Mouse (Mus musculus) forebrain, embryonic 11.5 days (tissue): ENCODE results near the gene Ppif. TPM values are rescaled to one million over a fixed set of nuclear protein-coding genes. Genes with fewer than 3 reads are reported as not detected.
A peak's percentile ranks its signal among the peaks of the same experiment; 100 is the strongest.

Source experiments
- ATAC-seq: fragments of 200-750 bp; cut with Nextera tagmentation; replicated peaks from 2 replicates; pipeline ENCODE4 v1.8.0; 2017; ENCODE audit warnings: moderate TSS enrichment; ENCODE audit not compliant: low FRiP score
- DNase-seq: peaks from one replicate; pipeline ENCODE4 v3.0.0-alpha.2; 2017; ENCODE audit warnings: low spot score
- H3K27ac ChIP-seq: fragments of 300-500 bp; sonication (generic); 2 replicates; pipeline ENCODE4 v1.5.1; 2014; ENCODE audit warnings: low read depth, low read length
- H3K27me3 ChIP-seq: fragments of 300-500 bp; sonication (generic); 2 replicates; pipeline ENCODE4 v1.6.1; 2014; ENCODE audit warnings: mild to moderate bottlenecking, low read length, mixed read lengths; ENCODE audit not compliant: control insufficient read depth, insufficient read depth
- H3K36me3 ChIP-seq: fragments of 300-500 bp; sonication (generic); 2 replicates; pipeline ENCODE4 v1.6.1; 2014; ENCODE audit warnings: mild to moderate bottlenecking, low read length, moderate library complexity, mixed read lengths; ENCODE audit not compliant: control insufficient read depth, insufficient read depth
- H3K4me1 ChIP-seq: fragments of 300-500 bp; sonication (generic); replicated peaks from 2 replicates; pipeline ENCODE4 v1.6.1; 2014; ENCODE audit warnings: low read length, mixed read lengths; ENCODE audit not compliant: control insufficient read depth, insufficient read depth
- H3K4me2 ChIP-seq: fragments of 300-500 bp; sonication (generic); 2 replicates; pipeline ENCODE4 v1.6.1; 2014; ENCODE audit warnings: low read depth, mild to moderate bottlenecking, low read length, moderate library complexity, mixed read lengths; ENCODE audit not compliant: severe bottlenecking
- H3K4me3 ChIP-seq: fragments of 300-500 bp; sonication (generic); 2 replicates; pipeline ENCODE4 v1.5.1; 2014; ENCODE audit warnings: low read depth, low read length
- H3K9ac ChIP-seq: fragments of 300-500 bp; sonication (generic); 2 replicates; pipeline ENCODE4 v1.6.1; 2014; ENCODE audit warnings: low read length
- H3K9me3 ChIP-seq: fragments of 300-500 bp; sonication (generic); 2 replicates; pipeline ENCODE4 v1.6.1; 2016; ENCODE audit warnings: low read length, mixed read lengths; ENCODE audit not compliant: control insufficient read depth
- WGBS: fragments of 180-500 bp; shearing (Covaris S2); extraction: QIAGEN DNeasy Blood & Tissue Kit; methylation state at CpG from one replicate; pipeline ENCODE4 v1.1.7; 2014; 5-methylcytosine and 5-hydroxymethylcytosine counted together
- polyA plus RNA-seq: library from polyadenylated mRNA; unstranded; fragments of >200 nt; fragmentation: Nextera tagmentation; extraction: Ambion mirVana; gene quantifications from 2 replicates; pipeline ENCODE4 v1.2.1, GENCODE M21; 2014

Ppif gene
- polyA plus RNA-seq, 1 experiment from 2014 or later, result 34.8 TPM

GRCm38 (mm10) chr14:25708917-25709316 is 15.0 kb downstream of the Ppif start:
- 90% methylated on average over 2 of the region's 2 CpGs for WGBS
- no peak overlapping the region for H3K4me3 ChIP-seq
- ATAC-seq (no peak), DNase-seq (no peak)
- no peak overlapping the region for H3K9ac ChIP-seq
- H3K27me3 ChIP-seq, result no peaks in the 10 kb centered on the region
- no peaks in the 10 kb centered on the region for H3K9me3 ChIP-seq
- no peak overlapping the region for H3K4me2 ChIP-seq
- no peaks in the 10 kb centered on the region for H3K36me3 ChIP-seq
- H3K27ac ChIP-seq, result no peak overlapping the region
- 0 out of 2 replicates have a peak, but pooled peaks cover 2% of the 10 kb centered on the region for H3K4me1 ChIP-seq

DNA sequence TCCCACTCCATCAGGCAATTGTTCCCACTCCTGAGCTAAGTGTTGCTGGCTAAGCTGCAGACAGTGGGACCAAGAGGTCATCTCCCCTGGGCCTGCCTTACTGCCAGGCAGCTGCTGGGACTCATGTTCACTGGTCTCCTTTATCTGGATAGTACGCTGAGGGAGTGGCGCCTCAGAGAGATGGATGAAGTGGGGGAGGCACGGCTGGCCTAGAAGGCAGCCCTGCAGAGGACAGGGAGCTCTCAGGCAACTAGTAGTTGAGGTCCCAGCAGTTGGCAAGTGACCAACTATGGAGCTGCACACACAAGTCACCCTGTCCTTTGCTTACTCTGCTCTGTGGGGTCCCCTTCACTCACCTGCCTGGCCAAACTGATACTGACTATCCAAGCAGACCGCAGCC is 16.1 kb downstream of the Ppif start:
- no peak for DNase-seq
- 0 out of 2 replicates have a peak, but pooled peaks cover 2% of the 10 kb centered on the region for H3K4me1 ChIP-seq

GRCm38 (mm10) chr14:25710681-25711080 is 16.7 kb downstream of the Ppif start:
- no peak overlapping the region for H3K4me2 ChIP-seq
- DNase-seq (no peak), ATAC-seq (no peak)
- no peak overlapping the region for H3K27ac ChIP-seq
- no peak overlapping the region for H3K9ac ChIP-seq
- 0 out of 2 replicates have a peak, but pooled peaks cover 2% of the 10 kb centered on the region for H3K4me1 ChIP-seq
- H3K4me3 ChIP-seq, result no peak overlapping the region
- 88% methylated on average over 4 of the region's 4 CpGs for WGBS
- no peaks in the 10 kb centered on the region for H3K36me3 ChIP-seq
- no peaks in the 10 kb centered on the region for H3K9me3 ChIP-seq
- no peaks in the 10 kb centered on the region for H3K27me3 ChIP-seq

More for the DNA sequence above, 16.1 kb downstream of the Ppif start:
- H3K27ac ChIP-seq, result no peak overlapping the region
- no peak overlapping the region for H3K4me2 ChIP-seq
- 84% methylated on average over 4 of the region's 4 CpGs for WGBS
- H3K4me3 ChIP-seq, result no peak overlapping the region
- no peak overlapping the region for H3K9ac ChIP-seq
- no peaks in the 10 kb centered on the region for H3K9me3 ChIP-seq
- H3K27me3 ChIP-seq, result no peaks in the 10 kb centered on the region
- ATAC-seq, result no peak
- no peaks in the 10 kb centered on the region for H3K36me3 ChIP-seq

- WGBS, result 72% methylated on average over 7 of the region's 7 CpGs
Measured at GRCm38 (mm10) chr14:25711177-25711576, 17.2 kb downstream of the Ppif start.

GRCm38 (mm10) chr14:25711602-25712001 is 17.6 kb downstream of the Ppif start:
- Histone ChIP-seq H3K4me2 (no peak overlapping the region), H3K9ac (no peak overlapping the region), H3K36me3 (no peaks in the 10 kb centered on the region), H3K4me1 (0 out of 2 replicates have a peak, but pooled peaks cover 2% of the 10 kb centered on the region), H3K9me3 (no peaks in the 10 kb centered on the region), H3K4me3 (no peak overlapping the region), H3K27me3 (no peaks in the 10 kb centered on the region), H3K27ac (no peak overlapping the region)
- 73% methylated on average over 8 of the region's 8 CpGs for WGBS
- no peak for DNase-seq
- no peak for ATAC-seq

More at GRCm38 (mm10) chr14:25711177-25711576, 17.2 kb downstream of the Ppif start:
- Histone ChIP-seq H3K9me3 (no peaks in the 10 kb centered on the region), H3K27me3 (no peaks in the 10 kb centered on the region), H3K27ac (no peak overlapping the region), H3K4me1 (0 out of 2 replicates have a peak, but pooled peaks cover 2% of the 10 kb centered on the region), H3K36me3 (no peaks in the 10 kb centered on the region), H3K9ac (no peak overlapping the region), H3K4me2 (no peak overlapping the region), H3K4me3 (no peak overlapping the region)
- DNase-seq (no peak), ATAC-seq (no peak)

- H3K27ac ChIP-seq, result no peak overlapping the region
- WGBS, result 17% methylated on average over 4 of the region's 4 CpGs
- no peak overlapping the region for H3K9ac ChIP-seq
- ATAC-seq, result no peak
- H3K4me3 ChIP-seq, result no peak overlapping the region
- 0 out of 2 replicates have a peak, but pooled peaks cover 2% of the 10 kb centered on the region for H3K4me1 ChIP-seq
- no peaks in the 10 kb centered on the region for H3K36me3 ChIP-seq
- no peak overlapping the region for H3K4me2 ChIP-seq
- no peaks in the 10 kb centered on the region for H3K27me3 ChIP-seq
- no peak for DNase-seq
- no peaks in the 10 kb centered on the region for H3K9me3 ChIP-seq
Measured at GRCm38 (mm10) chr14:25713443-25713842, 19.5 kb downstream of the Ppif start.

DNA sequence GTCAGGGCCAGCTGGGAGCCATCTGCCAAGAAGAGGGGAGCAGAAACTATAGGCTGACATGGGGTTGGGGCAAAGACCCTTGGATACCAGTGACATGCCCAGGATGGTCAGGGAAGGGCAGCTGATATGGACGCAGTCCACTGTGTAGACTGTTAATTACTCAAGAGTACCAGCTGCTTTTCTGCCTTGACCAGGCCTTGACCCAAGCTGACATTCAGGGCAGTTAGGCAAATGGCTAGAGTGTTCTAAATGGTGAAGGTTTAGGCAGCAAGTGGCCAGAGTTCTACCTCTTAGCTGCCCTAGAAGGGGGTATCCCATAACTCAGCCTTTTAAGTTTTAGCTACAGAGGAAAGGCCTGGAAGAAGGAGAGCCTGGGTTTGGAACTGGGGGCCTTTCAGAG is 22.6 kb downstream of the Ppif start:
- no peak overlapping the region for H3K4me2 ChIP-seq
- H3K27me3 ChIP-seq, result no peaks in the 10 kb centered on the region
- no peak overlapping the region for H3K9ac ChIP-seq
- H3K4me1 ChIP-seq, result 0 out of 2 replicates have a peak, but pooled peaks cover 2% of the 10 kb centered on the region
- H3K36me3 ChIP-seq, result no peaks in the 10 kb centered on the region
- no peak overlapping the region for H3K27ac ChIP-seq
- H3K4me3 ChIP-seq, result no peak overlapping the region
- WGBS, result 82% methylated on average over 1 of the region's 1 CpGs
- ATAC-seq (no peak), DNase-seq (no peak)
- H3K9me3 ChIP-seq, result no peaks in the 10 kb centered on the region

- no peaks in the 10 kb centered on the region for H3K9me3 ChIP-seq
- DNase-seq, result no peak
- WGBS, result 85% methylated on average over 8 of the region's 8 CpGs
- no peak overlapping the region for H3K27ac ChIP-seq
- no peak overlapping the region for H3K4me2 ChIP-seq
- H3K27me3 ChIP-seq, result no peaks in the 10 kb centered on the region
- H3K36me3 ChIP-seq, result no peaks in the 10 kb centered on the region
- no peak overlapping the region for H3K4me3 ChIP-seq
- no peak overlapping the region for H3K9ac ChIP-seq
- H3K4me1 ChIP-seq, result no peaks in the 10 kb centered on the region
- ATAC-seq, result no peak
Measured at GRCm38 (mm10) chr14:25717718-25718117, 23.8 kb downstream of the Ppif start.

GRCm38 (mm10) chr14:25718471-25718870 is 24.5 kb downstream of the Ppif start:
- peak; percentile 65 for DNase-seq
- Histone ChIP-seq H3K27me3 (no peaks in the 10 kb centered on the region), H3K4me3 (no peak overlapping the region), H3K36me3 (no peaks in the 10 kb centered on the region), H3K4me2 (no peak overlapping the region), H3K27ac (no peak overlapping the region), H3K9ac (no peak overlapping the region), H3K4me1 (no peaks in the 10 kb centered on the region), H3K9me3 (no peaks in the 10 kb centered on the region)
- no peak for ATAC-seq
- WGBS, result 7% methylated on average over 2 of the region's 2 CpGs
